Mouse (Mus musculus) liver, embryonic 14.5 days (tissue): Measurements from ENCODE around the gene Kirrel3. TPM values are rescaled to one million over a fixed set of nuclear protein-coding genes. Genes with fewer than 3 reads are reported as not detected.

ENCODE experiments used
- ATAC-seq: fragments of 200-750 bp; cut with Nextera tagmentation; 2 replicates; pipeline ENCODE4 v1.8.0; 2017; ENCODE audit warnings: moderate number of reproducible peaks, mild to moderate bottlenecking, moderate library complexity; ENCODE audit not compliant: insufficient read depth
- DNase-seq, 3 experiments: peaks; one replicate each; pipeline ENCODE4 v3.0.0-alpha.2; 2012 to 2013; ENCODE audit warnings: low read depth in 3 of 3, low spot score in 3 of 3
- H3K27ac ChIP-seq: fragments of 300-500 bp; sonication (generic); 2 replicates; pipeline ENCODE4 v1.5.1; 2014; ENCODE audit warnings: moderate library complexity, mild to moderate bottlenecking, control low read depth, inconsistent platforms
- H3K27me3 ChIP-seq: fragments of 300-500 bp; sonication (generic); 2 replicates; pipeline ENCODE4 v1.6.1; 2014; ENCODE audit warnings: mild to moderate bottlenecking, low read length, moderate library complexity; ENCODE audit not compliant: control insufficient read depth, insufficient read depth
- H3K36me3 ChIP-seq: fragments of 300-500 bp; sonication (generic); replicated peaks from 2 replicates; pipeline ENCODE4 v1.6.1; 2014; ENCODE audit warnings: low read depth; ENCODE audit not compliant: control insufficient read depth, insufficient read depth
- H3K4me1 ChIP-seq, 2 experiments: fragments of 200-500 bp in 1 of 2; fragments of 300-500 bp in 1 of 2; sonication (generic) in 1 of 2; replicated peaks; 2 replicates each; pipeline ENCODE4 v1.6.1; 2012 to 2014; ENCODE audit warnings: antibody characterized with exemption in 1 of 2, inconsistent platforms in 1 of 2, low read length in 1 of 2; ENCODE audit not compliant: control insufficient read depth in 2 of 2, insufficient read depth in 2 of 2
- H3K4me2 ChIP-seq: fragments of 300-500 bp; sonication (generic); 2 replicates; pipeline ENCODE4 v1.6.1; 2014; ENCODE audit warnings: low read depth, mild to moderate bottlenecking, control low read depth, moderate library complexity
- H3K4me3 ChIP-seq, 2 experiments: fragments of 200-500 bp in 1 of 2; fragments of 300-500 bp in 1 of 2; sonication (generic) in 1 of 2; 2 replicates each; pipeline ENCODE4 v1.5.1; 2012 to 2014; ENCODE audit warnings: low read depth in 2 of 2, low read length in 2 of 2, mild to moderate bottlenecking in 2 of 2, control low read depth in 1 of 2, inconsistent platforms in 1 of 2, moderate library complexity in 1 of 2; ENCODE audit not compliant: insufficient read depth in 1 of 2
- H3K9ac ChIP-seq: fragments of 300-500 bp; sonication (generic); replicated peaks from 2 replicates; pipeline ENCODE4 v1.6.1; 2014; ENCODE audit warnings: mild to moderate bottlenecking, control low read depth, moderate library complexity
- H3K9me3 ChIP-seq: fragments of 300-500 bp; sonication (generic); 2 replicates; pipeline ENCODE4 v1.6.1; 2016; ENCODE audit warnings: low read length, mixed read lengths; ENCODE audit not compliant: control insufficient read depth
- CTCF ChIP-seq: IDR thresholded peaks from 2 replicates; pipeline ENCODE4 v1.5.1; 2016; ENCODE audit warnings: antibody characterized with exemption, low read depth, control low read depth
- EP300 ChIP-seq: IDR thresholded peaks from 2 replicates; pipeline ENCODE4 v1.6.1; 2016; ENCODE audit warnings: antibody characterized with exemption, low read depth
- WGBS: fragments of 180-500 bp; shearing (Covaris S2); extraction: QIAGEN DNeasy Blood & Tissue Kit; methylation state at CpG from one replicate; pipeline ENCODE4 v1.1.7; 2014; ENCODE audit not compliant: insufficient replicate concordance; 5-methylcytosine and 5-hydroxymethylcytosine counted together
- polyA plus RNA-seq, 2 experiments: library from polyadenylated mRNA; depleted of rRNA in 1 of 2; stranded (reverse) in 1 of 2; unstranded in 1 of 2; fragments of >200 nt; fragmentation: Nextera tagmentation in 1 of 2; extraction: Ambion mirVana in 1 of 2; gene quantifications; 2 replicates each; pipeline versions ENCODE4 v1.2.1 to v1.2.3; 2012 to 2014

Gene Kirrel3
- polyA plus RNA-seq, 2 experiments = 0.08 TPM; not detected in 1

- Histone ChIP-seq H3K36me3 (no peaks in the 10 kb centered on the region), H3K9ac (no peak overlapping the region), H3K4me3 (no peak overlapping the region), H3K27ac (no peak overlapping the region), H3K4me2 (no peak overlapping the region), H3K4me1 (no peaks in the 10 kb centered on the region), H3K27me3 (no peaks in the 10 kb centered on the region), H3K9me3 (no peaks in the 10 kb centered on the region)
- ATAC-seq (no peak), DNase-seq (no peak)
- TF ChIP-seq CTCF (no peak), EP300 (no peak)
- WGBS = 56% methylated on average over 4 of the region's 4 CpGs
Measured at GRCm38 (mm10) chr9:34448467-34448866, 37.2 kb upstream of the Kirrel3 start.

- H3K9ac ChIP-seq = no peak overlapping the region
- DNase-seq (no peak), ATAC-seq (no peak)
- no peaks in the 10 kb centered on the region for H3K27me3 ChIP-seq
- WGBS = 47% methylated on average over 5 of the region's 5 CpGs
- no peak for TF ChIP-seq CTCF
- TF ChIP-seq EP300 = no peak
- no peak overlapping the region for H3K4me3 ChIP-seq
- H3K27ac ChIP-seq = no peak overlapping the region
- H3K36me3 ChIP-seq = no peaks in the 10 kb centered on the region
- no peak overlapping the region for H3K4me2 ChIP-seq
- H3K4me1 ChIP-seq = no peaks in the 10 kb centered on the region
- H3K9me3 ChIP-seq = no peaks in the 10 kb centered on the region
Measured at GRCm38 (mm10) chr9:34458189-34458588, 27.5 kb upstream of the Kirrel3 start.

- no peak overlapping the region for H3K27ac ChIP-seq
- H3K4me1 ChIP-seq = no peaks in the 10 kb centered on the region
- ATAC-seq = no peak
- no peak overlapping the region for H3K4me3 ChIP-seq
- TF ChIP-seq EP300 = no peak
- no peak for TF ChIP-seq CTCF
- no peaks in the 10 kb centered on the region for H3K9me3 ChIP-seq
- WGBS = 42% methylated on average over 5 of the region's 5 CpGs
- DNase-seq = no peak
- no peaks in the 10 kb centered on the region for H3K27me3 ChIP-seq
- H3K9ac ChIP-seq = no peak overlapping the region
- H3K4me2 ChIP-seq = no peak overlapping the region
- H3K36me3 ChIP-seq = no peaks in the 10 kb centered on the region
Measured at GRCm38 (mm10) chr9:34459968-34460367, 25.7 kb upstream of the Kirrel3 start.

DNA sequence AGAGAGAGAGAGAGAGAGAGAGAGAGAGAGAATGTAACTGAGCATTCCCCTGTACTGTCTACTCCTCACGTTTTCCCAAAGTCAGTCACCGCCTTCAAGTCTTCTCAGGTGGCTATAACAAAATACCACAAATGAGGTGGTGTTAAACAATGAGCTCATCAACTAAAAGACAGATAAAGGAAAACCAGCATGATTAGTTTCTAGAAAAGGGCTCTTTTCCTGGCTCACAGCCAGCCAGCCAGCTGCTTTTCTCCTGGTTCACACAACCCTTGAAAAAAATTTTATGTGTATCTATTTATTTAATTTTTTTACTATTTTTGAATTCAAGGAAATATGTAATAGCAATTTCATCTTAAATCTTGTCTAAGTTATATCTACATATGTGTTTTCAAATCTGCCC, 22.0 kb upstream of the Kirrel3 start:
- DNase-seq (no peak), ATAC-seq (no peak)
- TF ChIP-seq CTCF (no peak), EP300 (no peak)
- H3K27me3 ChIP-seq = no peaks in the 10 kb centered on the region
- H3K9me3 ChIP-seq = no peaks in the 10 kb centered on the region
- no peak overlapping the region for H3K9ac ChIP-seq
- no peaks in the 10 kb centered on the region for H3K36me3 ChIP-seq
- H3K27ac ChIP-seq = no peak overlapping the region
- no peak overlapping the region for H3K4me3 ChIP-seq
- no peaks in the 10 kb centered on the region for H3K4me1 ChIP-seq
- H3K4me2 ChIP-seq = no peak overlapping the region
- WGBS = 71% methylated on average over 2 of the region's 2 CpGs

GRCm38 (mm10) chr9:34466058-34466457, 19.6 kb upstream of the Kirrel3 start:
- TF ChIP-seq EP300 (no peak), CTCF (no peak)
- 31% methylated on average over 3 of the region's 3 CpGs for WGBS
- no peaks in the 10 kb centered on the region for H3K36me3 ChIP-seq

GRCm38 (mm10) chr9:34469180-34469579, 16.5 kb upstream of the Kirrel3 start:
- Histone ChIP-seq H3K4me1 (no peaks in the 10 kb centered on the region), H3K27ac (no peak overlapping the region), H3K9me3 (no peaks in the 10 kb centered on the region), H3K27me3 (no peaks in the 10 kb centered on the region), H3K36me3 (no peaks in the 10 kb centered on the region), H3K4me2 (no peak overlapping the region), H3K4me3 (no peak overlapping the region), H3K9ac (no peak overlapping the region)
- ATAC-seq (no peak), DNase-seq (no peak)
- WGBS = 59% methylated on average over 3 of the region's 3 CpGs
- TF ChIP-seq CTCF (no peak), EP300 (no peak)

More at GRCm38 (mm10) chr9:34466058-34466457, 19.6 kb upstream of the Kirrel3 start:
- no peak overlapping the region for H3K4me2 ChIP-seq
- DNase-seq (no peak), ATAC-seq (no peak)
- H3K27ac ChIP-seq = no peak overlapping the region
- H3K4me3 ChIP-seq = no peak overlapping the region
- no peak overlapping the region for H3K9ac ChIP-seq
- no peaks in the 10 kb centered on the region for H3K9me3 ChIP-seq
- H3K27me3 ChIP-seq = no peaks in the 10 kb centered on the region
- no peaks in the 10 kb centered on the region for H3K4me1 ChIP-seq
